Mouse (Mus musculus): ENCODE data around the gene Ehhadh.
"Not testable (repeated sequence)": the region's sequence is repeated elsewhere in the genome, so short reads cannot be mapped to it uniquely, and the experiment has no call there.

Gene Ehhadh

GRCm38 (mm10) chr16:21793875-21794696 lies 6.5 kb upstream of the Ehhadh start, which contains the start of gene Map3k13:
Map3k13 (plus strand) TSS chr16:21794346.
- DNase-seq, result peak; percentile 96

- DNase-seq, result not testable (repeated sequence)
Observed at GRCm38 (mm10) chr16:21793080-21793810, 5.6 kb upstream of the Ehhadh start.

GRCm38 (mm10) chr16:21791779-21792178 lies 4.2 kb upstream of the Ehhadh start:
- no peak for DNase-seq

GRCm38 (mm10) chr16:21790469-21790868 lies 2.9 kb upstream of the Ehhadh start:
- DNase-seq, result no peak

GRCm38 (mm10) chr16:21789180-21789579 lies 1.6 kb upstream of the Ehhadh start:
- DNase-seq, result no peak

GRCm38 (mm10) chr16:21788581-21788980 lies 974 bp upstream of the Ehhadh start:
- DNase-seq, result no peak

- no peak for DNase-seq
Observed at GRCm38 (mm10) chr16:21786317-21786716, 1.3 kb downstream of the Ehhadh start.

- no peak for DNase-seq
Observed at GRCm38 (mm10) chr16:21785000-21785399, 2.6 kb downstream of the Ehhadh start.

GRCm38 (mm10) chr16:21782807-21783206 lies 4.8 kb downstream of the Ehhadh start:
- no peak for DNase-seq

- no peak for DNase-seq
Observed at GRCm38 (mm10) chr16:21781895-21782294, 5.7 kb downstream of the Ehhadh start.

GRCm38 (mm10) chr16:21781277-21781676 lies 6.3 kb downstream of the Ehhadh start:
- DNase-seq, result no peak

GRCm38 (mm10) chr16:21779149-21779548 lies 8.5 kb downstream of the Ehhadh start:
- DNase-seq, result no peak

- no peak for DNase-seq
Observed at GRCm38 (mm10) chr16:21778293-21778866, 9.2 kb downstream of the Ehhadh start.

- no peak for DNase-seq
Observed at GRCm38 (mm10) chr16:21774725-21775124, 12.9 kb downstream of the Ehhadh start.

GRCm38 (mm10) chr16:21769667-21770066 lies 17.9 kb downstream of the Ehhadh start:
- DNase-seq, result no peak

- DNase-seq, result no peak
Observed at GRCm38 (mm10) chr16:21768255-21768654, 19.4 kb downstream of the Ehhadh start.

- DNase-seq, result no peak
Observed at GRCm38 (mm10) chr16:21758447-21758846, 29.2 kb downstream of the Ehhadh start.

GRCm38 (mm10) chr16:21743401-21743800 lies 44.2 kb downstream of the Ehhadh start:
- no peak for DNase-seq

GRCm38 (mm10) chr16:21742898-21743297 lies 44.7 kb downstream of the Ehhadh start:
- DNase-seq, result no peak

- DNase-seq, result no peak
Observed at GRCm38 (mm10) chr16:21742191-21742870, 45.3 kb downstream of the Ehhadh start.

GRCm38 (mm10) chr16:21741542-21741941 lies 46.1 kb downstream of the Ehhadh start:
- no peak for DNase-seq

GRCm38 (mm10) chr16:21735638-21736037 lies 52.0 kb downstream of the Ehhadh start:
- DNase-seq, result no peak

- peak; percentile 45 for DNase-seq
Observed at GRCm38 (mm10) chr16:21727897-21728364, 59.7 kb downstream of the Ehhadh start.

Data from layer of hippocampus, adult 9-11 months (tissue).